Mouse (Mus musculus): Measurements from ENCODE around the gene Abcd4. TPM values are rescaled to one million over a fixed set of nuclear protein-coding genes. Genes with fewer than 3 reads are reported as not detected.

The Abcd4 gene
- polyA plus RNA-seq (2015; fragmentation: Nextera tagmentation; extraction: Ambion mirVana) = 17.1 and 19.9 TPM in 2 replicates

DNA sequence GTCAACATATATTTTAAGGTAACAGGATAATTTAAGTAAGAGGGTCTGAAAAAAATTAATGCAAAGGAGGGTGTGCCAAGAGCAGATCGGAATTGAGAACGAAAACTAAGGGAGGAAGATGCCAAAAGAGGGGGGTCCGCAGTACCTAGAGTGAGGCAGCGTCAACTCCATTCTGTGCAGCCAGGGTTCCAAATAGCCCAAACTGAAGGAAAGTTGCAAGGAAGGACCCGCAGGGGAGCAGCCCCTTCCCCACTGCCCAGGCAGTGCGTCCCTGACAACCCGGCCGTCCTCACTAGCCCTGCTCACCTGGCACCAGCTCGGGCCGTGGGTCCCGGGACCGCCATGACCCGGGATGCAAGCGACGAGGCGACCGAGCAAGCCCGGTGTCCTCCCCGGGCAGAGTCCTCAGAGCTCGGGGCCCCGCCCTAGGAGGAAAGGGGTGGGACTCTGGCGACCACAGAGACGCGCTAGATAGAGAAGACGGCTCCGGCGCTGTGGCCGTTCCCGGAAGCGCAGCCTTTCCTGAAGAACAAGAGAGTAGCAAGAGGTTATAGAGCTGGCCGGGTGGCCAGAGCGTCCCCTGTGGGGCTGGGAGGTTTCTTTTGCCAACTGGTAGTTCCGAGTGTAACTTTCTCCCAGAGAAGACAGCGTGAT lies at the start of gene Abcd4:
Abcd4 (minus strand) TSS at position 437 of the 654 bp plus-strand sequence.
- peaks cover 4% of the 10 kb centered on the region; the same call in 1 of the 2 replicates for H3K27me3 ChIP-seq
- no peaks in the 10 kb centered on the region for H3K9me3 ChIP-seq (replicated peaks)
- peak; percentile 98 for ATAC-seq (replicated peaks; ENCODE audit: low FRiP score)
- H3K36me3 ChIP-seq = no peaks in the 10 kb centered on the region
- peaks cover 24% of the 10 kb centered on the region; the same call in 1 of the 2 replicates for H3K4me1 ChIP-seq
- under 1% methylated on average over 34 of the region's 34 CpGs for WGBS
- peak within 1 kb of the TSS; percentile 75 for H3K4me2 ChIP-seq
- peak within 1 kb of the TSS; percentile 34; the same call in 1 of the 2 replicates for H3K27ac ChIP-seq
- peak within 1 kb of the TSS; percentile 69 for H3K4me3 ChIP-seq (replicated peaks)
- peak within 1 kb of the TSS; percentile 78 for H3K9ac ChIP-seq

DNA sequence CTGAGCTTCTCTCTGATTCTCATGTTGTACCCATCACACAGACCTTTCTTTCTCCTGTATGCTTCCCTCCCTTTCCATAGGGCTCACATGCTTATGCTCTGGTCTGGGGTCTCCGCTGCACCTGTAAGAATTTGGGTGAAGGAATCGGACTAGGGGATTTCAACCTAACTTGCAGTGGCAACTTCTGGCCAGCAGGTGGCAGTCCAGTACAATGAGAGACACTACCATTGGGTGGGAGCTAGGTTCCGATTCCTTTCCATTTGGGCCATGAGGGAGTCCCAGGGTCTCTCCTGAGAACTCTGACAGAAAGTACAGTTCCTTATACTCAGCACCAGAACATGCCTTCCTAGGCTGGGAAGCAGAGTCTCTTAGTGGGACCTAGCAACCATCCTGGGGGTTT lies 36.7 kb upstream of the Abcd4 start:
- Histone ChIP-seq H3K27me3 (peaks cover 38% of the 10 kb centered on the region), H3K36me3 (no peaks in the 10 kb centered on the region), H3K4me2 (no peak overlapping the region), H3K4me3 (replicated peaks) (no peak overlapping the region), H3K9me3 (replicated peaks) (no peaks in the 10 kb centered on the region), H3K27ac (no peak overlapping the region), H3K9ac (no peak overlapping the region), H3K4me1 (no peaks in the 10 kb centered on the region)
- 17% methylated on average over 3 of the region's 3 CpGs for WGBS
- no peak for ATAC-seq (replicated peaks; ENCODE audit: low FRiP score)

DNA sequence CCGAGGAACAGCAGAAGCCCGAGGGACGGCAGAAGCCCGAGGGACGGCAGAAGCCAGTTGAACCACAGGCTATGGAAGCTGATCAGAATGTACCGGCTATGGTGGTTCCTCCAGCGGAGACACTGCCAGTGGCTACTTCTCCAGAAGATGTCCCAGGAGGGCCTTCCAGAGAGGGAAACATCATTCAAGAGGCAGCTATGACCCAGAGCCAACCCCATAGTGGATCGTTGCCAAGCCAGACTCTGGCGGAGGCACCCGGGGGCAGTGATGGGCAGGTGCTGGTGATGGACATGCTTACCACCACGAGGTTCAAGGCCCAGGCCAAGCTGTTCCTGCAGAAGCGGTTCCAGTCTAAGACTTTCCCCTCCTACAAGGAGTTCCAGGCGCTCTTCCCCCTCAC lies 33.0 kb upstream of the Abcd4 start:
- WGBS = 84% methylated on average over 13 of the region's 13 CpGs
- H3K36me3 ChIP-seq = no peaks in the 10 kb centered on the region
- H3K9ac ChIP-seq = no peak overlapping the region
- ATAC-seq (replicated peaks; ENCODE audit: low FRiP score) = no peak
- H3K4me1 ChIP-seq = no peaks in the 10 kb centered on the region
- no peaks in the 10 kb centered on the region for H3K9me3 ChIP-seq (replicated peaks)
- no peak overlapping the region for H3K4me3 ChIP-seq (replicated peaks)
- no peak overlapping the region for H3K4me2 ChIP-seq
- peaks cover 41% of the 10 kb centered on the region for H3K27me3 ChIP-seq
- H3K27ac ChIP-seq = no peak overlapping the region

DNA sequence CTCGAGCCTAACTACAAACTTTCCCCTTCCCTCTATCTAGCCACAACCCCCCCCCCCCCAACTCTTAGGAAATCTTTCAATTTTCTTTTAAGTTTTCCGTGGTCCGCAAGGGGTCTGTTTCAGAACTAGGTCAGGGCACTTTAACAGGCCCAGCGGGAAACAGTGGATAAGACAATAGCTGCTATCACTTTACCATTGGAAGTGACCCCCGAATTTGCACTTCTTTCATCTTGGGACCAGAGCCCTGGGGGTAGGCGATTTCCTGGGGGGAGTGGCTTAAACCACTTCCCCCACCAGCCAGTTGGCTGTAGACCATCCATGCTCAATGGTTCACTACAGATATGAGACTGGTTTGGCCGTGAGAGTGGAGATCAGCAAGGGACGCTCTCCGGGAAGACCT lies 23.4 kb upstream of the Abcd4 start, which contains the start of gene Vrtn:
Vrtn (plus strand) TSS at position 366 of the 400 bp plus-strand sequence.
- Histone ChIP-seq H3K9me3 (replicated peaks) (no peaks in the 10 kb centered on the region), H3K9ac (no peak within 1 kb of the TSS), H3K4me3 (replicated peaks) (no peak within 1 kb of the TSS), H3K4me1 (no peaks in the 10 kb centered on the region; the same call in 1 of the 2 replicates), H3K27ac (no peak within 1 kb of the TSS), H3K36me3 (no peaks in the 10 kb centered on the region), H3K4me2 (no peak within 1 kb of the TSS), H3K27me3 (peaks cover 57% of the 10 kb centered on the region)
- WGBS = 6% methylated on average over 9 of the region's 9 CpGs
- no peak for ATAC-seq (replicated peaks; ENCODE audit: low FRiP score)

DNA sequence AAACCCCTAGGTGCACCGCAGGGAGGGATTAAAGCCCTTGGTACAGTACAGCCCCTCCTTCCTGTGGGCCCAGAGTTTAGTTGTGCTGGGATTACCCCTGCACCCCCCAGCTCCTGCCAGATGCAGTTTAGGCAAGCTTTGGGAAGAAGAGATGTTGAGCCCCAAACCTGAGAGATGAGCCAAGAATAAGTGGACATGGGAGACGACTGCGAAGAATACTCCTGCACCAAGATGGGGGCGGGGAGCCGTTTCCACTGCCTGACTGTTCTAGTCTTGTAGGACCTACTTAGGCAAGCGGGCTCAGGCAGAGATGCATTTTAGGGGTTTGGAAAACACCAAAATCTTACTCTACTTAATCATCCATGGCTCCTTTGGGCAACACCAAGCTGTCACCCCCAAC lies 23.0 kb upstream of the Abcd4 start:
- peaks cover 56% of the 10 kb centered on the region for H3K27me3 ChIP-seq
- H3K27ac ChIP-seq = no peak overlapping the region
- no peak for ATAC-seq (replicated peaks; ENCODE audit: low FRiP score)
- no peaks in the 10 kb centered on the region for H3K9me3 ChIP-seq (replicated peaks)
- H3K36me3 ChIP-seq = no peaks in the 10 kb centered on the region
- no peaks in the 10 kb centered on the region; the same call in 1 of the 2 replicates for H3K4me1 ChIP-seq
- no peak overlapping the region for H3K4me3 ChIP-seq (replicated peaks)
- no peak overlapping the region for H3K4me2 ChIP-seq
- WGBS = 10% methylated on average over 6 of the region's 6 CpGs
- H3K9ac ChIP-seq = no peak overlapping the region

DNA sequence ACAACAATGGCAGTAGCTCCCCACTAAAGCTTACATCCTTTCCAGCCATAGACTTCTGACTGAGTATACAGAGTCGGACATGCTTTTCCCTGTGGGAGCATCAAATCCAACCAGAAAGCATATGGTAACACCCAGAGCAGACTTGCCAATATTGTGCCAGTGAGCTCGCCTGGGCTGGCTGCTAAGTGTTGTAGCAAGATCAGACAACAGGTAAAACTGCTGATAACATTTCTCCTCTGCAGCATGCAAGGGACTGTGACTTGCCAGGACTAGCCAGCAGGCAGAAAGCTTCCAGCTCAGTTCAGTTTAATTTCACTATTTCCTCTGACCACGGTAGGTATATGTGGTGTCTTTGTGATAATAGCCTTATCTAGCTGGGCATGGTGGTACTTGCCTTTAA lies 14.7 kb upstream of the Abcd4 start:
- 70% methylated on average over 3 of the region's 3 CpGs for WGBS
- ATAC-seq (replicated peaks; ENCODE audit: low FRiP score) = no peak

DNA sequence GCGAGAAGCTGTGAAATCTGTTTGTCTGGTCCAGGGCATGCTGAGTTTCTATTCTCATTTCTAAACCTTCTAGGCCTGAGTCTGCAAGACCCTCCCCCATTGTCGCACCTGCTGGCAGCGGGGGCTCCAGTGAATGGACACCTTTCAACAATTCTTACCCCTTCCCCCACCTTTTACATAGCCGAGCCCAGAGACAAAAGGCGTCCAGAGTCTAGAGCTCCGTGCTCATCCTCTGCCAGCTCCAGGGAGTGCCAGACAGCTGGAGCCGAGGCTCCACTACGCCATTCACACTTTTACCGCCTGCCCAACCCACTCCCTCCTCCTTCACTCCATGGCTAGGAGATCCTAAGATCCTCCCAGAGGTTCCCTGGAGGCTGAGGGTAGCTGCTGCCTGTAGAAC lies 7.9 kb upstream of the Abcd4 start:
- 0 out of 2 replicates have a peak overlapping the region, but pooled peaks have one; percentile 12 for H3K4me3 ChIP-seq (replicated peaks)
- 5% methylated on average over 9 of the region's 9 CpGs for WGBS
- H3K4me2 ChIP-seq = 0 out of 2 replicates have a peak overlapping the region, but pooled peaks have one; percentile 21
- no peaks in the 10 kb centered on the region for H3K9me3 ChIP-seq (replicated peaks)
- peaks cover 45% of the 10 kb centered on the region for H3K27me3 ChIP-seq
- 0 out of 2 replicates have a peak, but pooled peaks cover 7% of the 10 kb centered on the region for H3K4me1 ChIP-seq
- no peaks in the 10 kb centered on the region for H3K36me3 ChIP-seq
- H3K27ac ChIP-seq = no peak overlapping the region
- H3K9ac ChIP-seq = no peak overlapping the region
- no peak for ATAC-seq (replicated peaks; ENCODE audit: low FRiP score)

More for the DNA sequence above, 14.7 kb upstream of the Abcd4 start:
- Histone ChIP-seq H3K27me3 (peaks cover under 1% of the 10 kb centered on the region; the same call in 1 of the 2 replicates), H3K9me3 (replicated peaks) (no peaks in the 10 kb centered on the region), H3K4me2 (no peak overlapping the region), H3K9ac (no peak overlapping the region), H3K4me1 (no peaks in the 10 kb centered on the region), H3K36me3 (no peaks in the 10 kb centered on the region), H3K27ac (no peak overlapping the region), H3K4me3 (replicated peaks) (no peak overlapping the region)

DNA sequence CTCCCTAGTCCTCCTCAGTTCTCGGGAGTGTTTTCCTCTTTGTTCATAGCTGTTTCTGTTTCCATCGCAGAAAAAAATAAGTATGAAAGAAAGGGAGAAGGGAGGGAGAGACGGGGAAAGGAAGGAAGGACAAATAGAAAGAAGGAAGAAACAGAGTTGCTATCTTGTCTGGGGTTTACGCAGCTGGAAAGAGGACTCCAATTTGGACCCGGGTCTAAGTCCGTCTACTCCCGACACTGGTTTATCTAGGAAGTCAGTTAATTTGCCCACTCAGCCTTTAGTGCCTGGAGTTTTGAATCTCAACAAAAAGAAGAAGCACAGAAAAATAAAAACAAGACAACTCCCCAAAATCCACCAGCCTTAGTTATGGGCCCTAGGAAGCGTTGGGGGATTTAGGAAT lies 7.4 kb upstream of the Abcd4 start:
- H3K27me3 ChIP-seq = peaks cover 45% of the 10 kb centered on the region
- no peaks in the 10 kb centered on the region for H3K9me3 ChIP-seq (replicated peaks)
- ATAC-seq (replicated peaks; ENCODE audit: low FRiP score) = no peak
- no peak overlapping the region for H3K27ac ChIP-seq
- no peak overlapping the region for H3K4me3 ChIP-seq (replicated peaks)
- no peak overlapping the region for H3K9ac ChIP-seq
- H3K36me3 ChIP-seq = no peaks in the 10 kb centered on the region
- WGBS = 35% methylated on average over 8 of the region's 8 CpGs
- 0 out of 2 replicates have a peak, but pooled peaks cover 11% of the 10 kb centered on the region for H3K4me1 ChIP-seq
- no peak overlapping the region for H3K4me2 ChIP-seq

DNA sequence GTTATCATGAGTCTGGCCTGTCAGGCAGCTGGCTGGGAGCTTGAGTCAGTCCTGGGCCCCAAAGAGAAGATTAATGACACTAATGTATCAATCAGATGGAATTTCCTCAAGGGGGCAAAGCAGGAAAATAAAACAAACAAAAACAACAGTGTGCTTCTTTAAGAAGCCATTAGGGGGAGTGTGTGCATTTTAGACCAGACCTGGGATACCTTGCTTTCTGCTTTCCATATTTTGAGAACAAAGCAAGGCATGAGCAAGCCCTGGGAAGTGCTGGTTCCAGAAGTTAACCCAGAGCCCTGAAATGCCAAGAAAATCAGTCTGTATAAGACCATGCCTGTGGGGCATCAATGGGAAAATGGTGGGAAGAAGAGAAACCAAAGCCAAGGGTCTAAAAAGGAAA lies 3.8 kb upstream of the Abcd4 start:
- H3K9me3 ChIP-seq (replicated peaks) = no peaks in the 10 kb centered on the region
- ATAC-seq (replicated peaks; ENCODE audit: low FRiP score) = no peak

DNA sequence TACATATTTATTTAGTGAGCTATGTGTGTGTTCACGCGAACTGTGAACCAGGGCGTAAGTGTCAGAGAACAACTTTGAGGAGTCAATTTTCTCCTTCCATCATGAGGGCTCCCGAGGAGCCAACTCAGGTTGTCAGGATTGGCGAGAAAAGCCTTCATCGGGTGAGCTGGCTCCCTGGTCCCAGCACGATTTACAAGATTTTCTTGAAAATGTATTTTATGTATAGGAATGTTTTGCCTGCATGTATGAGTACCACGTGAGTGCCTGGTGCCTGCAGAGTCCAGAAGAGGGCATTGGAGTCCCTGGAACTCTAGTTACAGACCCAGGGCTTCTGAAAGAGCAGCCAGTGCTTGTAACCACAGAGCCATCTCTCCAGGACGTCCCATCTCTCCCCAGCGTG lies 450 bp upstream of the Abcd4 start:
- Histone ChIP-seq H3K4me1 (peaks cover 19% of the 10 kb centered on the region; the same call in 1 of the 2 replicates), H3K4me3 (replicated peaks) (peak overlapping the region; percentile 69), H3K4me2 (peak overlapping the region; percentile 75), H3K27ac (no peak overlapping the region), H3K36me3 (no peaks in the 10 kb centered on the region), H3K9me3 (replicated peaks) (no peaks in the 10 kb centered on the region), H3K27me3 (peaks cover 7% of the 10 kb centered on the region; the same call in 1 of the 2 replicates), H3K9ac (peak overlapping the region; percentile 51)
- peak; percentile 60; the same call in 1 of the 2 replicates for ATAC-seq (replicated peaks; ENCODE audit: low FRiP score)
- WGBS = 6% methylated on average over 10 of the region's 10 CpGs

More for the DNA sequence above, 3.8 kb upstream of the Abcd4 start:
- no peak overlapping the region for H3K9ac ChIP-seq
- no peak overlapping the region for H3K4me3 ChIP-seq (replicated peaks)
- no peaks in the 10 kb centered on the region for H3K36me3 ChIP-seq
- 0 out of 2 replicates have a peak, but pooled peaks cover 14% of the 10 kb centered on the region for H3K4me1 ChIP-seq
- peaks cover 35% of the 10 kb centered on the region for H3K27me3 ChIP-seq
- H3K27ac ChIP-seq = no peak overlapping the region
- H3K4me2 ChIP-seq = no peak overlapping the region

DNA sequence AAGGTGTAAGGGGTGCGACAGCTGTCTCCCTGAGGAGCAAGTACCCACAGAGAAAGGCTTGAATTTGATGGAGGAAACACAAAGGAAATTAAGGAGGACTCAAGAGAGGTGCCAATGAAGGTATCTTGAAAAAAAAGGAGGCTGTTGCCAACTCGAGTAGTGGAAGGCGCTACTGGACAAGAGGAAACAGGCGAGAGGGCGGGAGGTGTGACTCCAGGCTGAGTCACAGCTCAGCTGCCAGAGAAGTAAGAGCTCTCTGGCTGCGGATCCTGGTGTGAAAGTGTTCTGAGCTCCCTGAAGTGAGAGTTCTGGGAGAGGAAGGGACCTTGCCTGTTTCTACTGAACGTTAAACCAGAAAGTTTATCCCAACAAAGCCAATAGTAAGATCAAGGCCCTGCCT lies 2.7 kb downstream of the Abcd4 start:
- Histone ChIP-seq H3K9ac (no peak overlapping the region), H3K4me2 (no peak overlapping the region), H3K27ac (no peak overlapping the region), H3K4me1 (peaks cover 19% of the 10 kb centered on the region), H3K4me3 (replicated peaks) (no peak overlapping the region), H3K36me3 (no peaks in the 10 kb centered on the region), H3K27me3 (no peaks in the 10 kb centered on the region), H3K9me3 (replicated peaks) (no peaks in the 10 kb centered on the region)
- WGBS = 64% methylated on average over 7 of the region's 7 CpGs
- no peak for ATAC-seq (replicated peaks; ENCODE audit: low FRiP score)

DNA sequence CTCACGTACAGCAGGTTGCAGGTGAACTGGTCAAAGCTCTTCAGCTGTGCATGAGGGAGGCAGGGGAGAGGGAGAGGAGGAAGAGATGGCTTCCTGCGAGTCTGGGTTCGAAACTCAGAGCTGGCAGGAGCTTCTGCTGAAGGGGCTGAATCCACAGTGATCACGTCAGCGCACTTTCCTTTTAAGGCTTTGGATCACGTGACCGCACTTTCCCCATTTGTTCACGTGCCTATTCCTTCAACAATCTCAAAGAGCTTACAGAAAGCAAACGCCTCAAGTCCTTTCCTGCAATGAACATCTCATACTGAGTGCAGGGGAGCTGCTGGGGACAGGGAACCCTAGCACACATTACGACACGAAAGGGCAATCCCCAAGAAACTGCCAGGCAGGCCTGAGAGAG lies 3.2 kb downstream of the Abcd4 start:
- Histone ChIP-seq H3K9me3 (replicated peaks) (no peaks in the 10 kb centered on the region), H3K4me3 (replicated peaks) (no peak overlapping the region), H3K27ac (no peak overlapping the region), H3K4me1 (peaks cover 19% of the 10 kb centered on the region), H3K27me3 (no peaks in the 10 kb centered on the region), H3K4me2 (no peak overlapping the region), H3K36me3 (no peaks in the 10 kb centered on the region), H3K9ac (no peak overlapping the region)
- WGBS = 88% methylated on average over 11 of the region's 11 CpGs
- ATAC-seq (replicated peaks; ENCODE audit: low FRiP score) = no peak

Data from kidney, embryonic 15.5 days (tissue).